Mouse (Mus musculus) midbrain, embryonic 14.5 days (tissue): ENCODE measurements at regions not wholly inside any gene's neighbourhood (a gene's known extent, or its start where the extent isn't known, plus 50 kb on each side); places are given as distances from the start of the nearest gene placed in this dataset.

Source experiments
- ATAC-seq: fragments of 200-750 bp; cut with Nextera tagmentation; 2 replicates; pipeline ENCODE4 v1.8.0; 2017; ENCODE audit warnings: moderate number of reproducible peaks, moderate library complexity; ENCODE audit not compliant: low FRiP score, low TSS enrichment
- DNase-seq: peaks from one replicate; pipeline ENCODE4 v3.0.0-alpha.2; 2015
- H3K27ac ChIP-seq: fragments of 300-500 bp; sonication (generic); replicated peaks from 2 replicates; pipeline ENCODE4 v1.5.1; 2014; ENCODE audit warnings: mild to moderate bottlenecking, low read depth, low read length, moderate library complexity
- H3K27me3 ChIP-seq: fragments of 300-500 bp; sonication (generic); 2 replicates; pipeline ENCODE4 v1.6.1; 2014; ENCODE audit warnings: low read length, control low read depth, mixed read lengths; ENCODE audit not compliant: control insufficient read depth, insufficient read depth
- H3K36me3 ChIP-seq: fragments of 300-500 bp; sonication (generic); 2 replicates; pipeline ENCODE4 v1.6.1; 2014; ENCODE audit warnings: low read length, control low read depth; ENCODE audit not compliant: control insufficient read depth, insufficient read depth
- H3K4me1 ChIP-seq: fragments of 300-500 bp; sonication (generic); 2 replicates; pipeline ENCODE4 v1.6.1; 2014; ENCODE audit warnings: mild to moderate bottlenecking, antibody characterized with exemption, low read length, control low read depth; ENCODE audit not compliant: control insufficient read depth, insufficient read depth
- H3K4me2 ChIP-seq: fragments of 300-500 bp; sonication (generic); 2 replicates; pipeline ENCODE4 v1.6.1; 2014; ENCODE audit warnings: mild to moderate bottlenecking, low read length, moderate library complexity
- H3K4me3 ChIP-seq: fragments of 300-500 bp; sonication (generic); replicated peaks from 2 replicates; pipeline ENCODE4 v1.5.1; 2014; ENCODE audit warnings: low read depth, low read length
- H3K9ac ChIP-seq: fragments of 300-500 bp; sonication (generic); replicated peaks from 2 replicates; pipeline ENCODE4 v1.6.1; 2014; ENCODE audit warnings: mild to moderate bottlenecking, low read length, moderate library complexity
- H3K9me3 ChIP-seq: fragments of 300-500 bp; sonication (generic); 2 replicates; pipeline ENCODE4 v1.6.1; 2016; ENCODE audit warnings: low read length, control low read depth, mixed read lengths; ENCODE audit not compliant: control insufficient read depth
- WGBS: fragments of 180-500 bp; shearing (Covaris S2); extraction: QIAGEN DNeasy Blood & Tissue Kit; methylation state at CpG from one replicate; pipeline ENCODE4 v1.1.7; 2014; 5-methylcytosine and 5-hydroxymethylcytosine counted together

DNA sequence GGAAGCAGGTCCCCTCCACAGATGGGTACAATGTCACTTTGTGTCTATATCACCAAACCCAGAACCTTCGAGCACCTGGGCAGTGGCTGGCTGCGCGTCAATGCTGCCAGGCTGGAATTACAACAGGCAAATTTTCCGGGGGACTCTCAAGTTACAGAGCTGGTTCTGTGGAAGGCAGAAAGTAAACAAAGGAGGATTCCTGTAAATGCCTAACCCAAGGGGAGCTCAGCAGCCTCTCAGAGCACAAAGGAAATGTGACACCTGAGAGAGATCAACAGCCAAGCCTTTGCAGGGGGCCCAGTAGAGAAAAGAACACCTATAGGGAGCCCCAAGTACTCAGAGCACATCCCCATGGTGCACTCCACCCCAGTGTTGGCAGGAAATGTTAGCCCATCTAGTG, 70.7 kb downstream of the Setd4 start:
- no peaks in the 10 kb centered on the region for H3K27me3 ChIP-seq
- no peaks in the 10 kb centered on the region for H3K4me1 ChIP-seq
- no peak overlapping the region for H3K27ac ChIP-seq
- DNase-seq, result no peak
- 26% methylated on average over 4 of the region's 4 CpGs for WGBS
- H3K4me3 ChIP-seq, result no peak overlapping the region
- no peaks in the 10 kb centered on the region for H3K9me3 ChIP-seq
- no peak overlapping the region for H3K9ac ChIP-seq
- H3K4me2 ChIP-seq, result no peak overlapping the region
- H3K36me3 ChIP-seq, result no peaks in the 10 kb centered on the region
- no peak for ATAC-seq

DNA sequence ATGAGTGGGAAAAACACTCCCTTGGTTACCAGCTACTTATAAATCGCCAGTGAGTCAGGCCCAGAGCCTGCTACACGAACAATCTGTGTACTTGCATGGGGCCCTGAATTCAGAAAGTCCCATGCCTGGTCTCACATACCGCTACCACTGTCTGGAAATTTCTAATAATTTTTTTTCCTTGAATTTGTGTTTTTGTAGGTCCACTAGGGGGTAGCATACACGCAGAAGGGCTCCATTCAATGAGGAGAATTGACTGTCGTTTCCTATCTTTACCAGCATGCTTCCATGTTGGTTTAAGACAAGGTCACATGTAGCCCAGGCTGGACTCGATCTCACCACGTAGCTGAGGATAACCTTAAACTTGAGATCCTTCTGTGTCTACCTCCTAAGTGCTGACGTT, 71.9 kb downstream of the Setd4 start:
- DNase-seq (no peak), ATAC-seq (no peak)
- Histone ChIP-seq H3K9me3 (no peaks in the 10 kb centered on the region), H3K27ac (no peak overlapping the region), H3K27me3 (no peaks in the 10 kb centered on the region), H3K4me2 (no peak overlapping the region), H3K9ac (no peak overlapping the region), H3K4me1 (no peaks in the 10 kb centered on the region), H3K4me3 (no peak overlapping the region), H3K36me3 (no peaks in the 10 kb centered on the region)
- WGBS, result 82% methylated on average over 8 of the region's 8 CpGs

DNA sequence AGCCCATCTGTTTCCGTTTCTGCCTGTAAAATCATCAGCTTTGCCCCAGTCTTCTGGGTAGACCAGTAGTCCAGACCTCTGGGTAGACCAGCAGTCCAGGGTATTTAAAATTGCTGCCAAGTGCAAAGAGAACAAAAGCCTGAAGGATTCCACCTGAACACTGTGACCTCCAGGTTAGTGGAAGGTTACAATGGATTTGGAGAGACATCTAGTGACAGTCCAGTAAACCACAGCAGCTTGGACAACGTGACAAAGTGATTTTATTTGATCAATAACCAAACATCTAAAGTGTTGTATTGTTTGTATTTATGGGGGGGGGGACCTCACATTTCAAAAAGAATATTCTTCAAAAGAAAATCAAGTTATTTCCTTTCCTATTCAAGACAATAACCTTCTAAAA, 81.4 kb downstream of the Setd4 start:
- no peak for ATAC-seq
- 72% methylated on average over 2 of the region's 2 CpGs for WGBS
- DNase-seq, result no peak
- no peak overlapping the region for H3K4me2 ChIP-seq
- no peak overlapping the region for H3K4me3 ChIP-seq
- H3K36me3 ChIP-seq, result no peaks in the 10 kb centered on the region
- no peaks in the 10 kb centered on the region for H3K4me1 ChIP-seq
- H3K27me3 ChIP-seq, result no peaks in the 10 kb centered on the region
- no peak overlapping the region for H3K27ac ChIP-seq
- no peak overlapping the region for H3K9ac ChIP-seq
- no peaks in the 10 kb centered on the region for H3K9me3 ChIP-seq

DNA sequence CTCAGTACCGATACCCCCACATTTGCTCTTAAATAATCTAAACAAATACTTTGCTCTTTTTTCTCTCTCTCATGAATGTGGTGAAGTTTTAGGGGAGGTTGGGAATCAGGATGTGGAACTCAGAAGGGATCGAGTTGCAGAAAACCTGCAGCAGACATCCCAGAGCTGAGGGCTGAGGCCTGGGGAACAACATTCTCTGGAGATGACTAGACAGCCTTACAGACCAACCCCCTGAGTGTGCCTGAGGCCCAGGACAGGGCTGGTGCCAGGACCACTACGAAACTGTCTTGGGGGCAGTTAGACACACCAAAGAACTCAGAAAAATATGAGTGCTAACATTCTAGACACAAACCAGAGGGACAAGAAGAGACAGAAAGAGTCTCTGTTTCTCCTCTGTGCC, 83.4 kb downstream of the Setd4 start:
- Histone ChIP-seq H3K27ac (no peak overlapping the region), H3K4me1 (no peaks in the 10 kb centered on the region), H3K4me2 (no peak overlapping the region), H3K27me3 (no peaks in the 10 kb centered on the region), H3K36me3 (no peaks in the 10 kb centered on the region), H3K9ac (no peak overlapping the region), H3K9me3 (no peaks in the 10 kb centered on the region), H3K4me3 (no peak overlapping the region)
- WGBS, result 84% methylated on average over 3 of the region's 3 CpGs
- ATAC-seq (no peak), DNase-seq (no peak)

DNA sequence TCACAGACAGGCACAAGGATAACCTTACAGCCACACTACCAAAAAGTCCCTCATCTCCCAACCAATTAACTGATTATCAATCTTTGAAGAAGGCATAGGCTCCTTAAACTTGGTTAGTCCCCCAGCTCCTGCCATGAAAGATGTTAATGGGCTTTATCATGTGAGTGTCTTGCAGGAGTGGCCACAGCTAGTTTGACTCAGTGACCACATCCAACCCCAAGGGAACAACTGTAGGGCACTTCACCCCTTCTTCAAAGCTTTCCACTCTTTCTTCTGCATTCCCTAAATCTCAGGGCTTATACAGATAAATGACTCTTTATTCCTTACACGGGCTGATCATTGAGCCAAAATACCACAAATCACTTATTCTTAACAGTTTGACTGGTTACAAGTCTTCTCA, 85.2 kb downstream of the Setd4 start:
- Histone ChIP-seq H3K27ac (no peak overlapping the region), H3K36me3 (no peaks in the 10 kb centered on the region), H3K9me3 (no peaks in the 10 kb centered on the region), H3K4me3 (no peak overlapping the region), H3K4me2 (no peak overlapping the region), H3K9ac (no peak overlapping the region), H3K27me3 (no peaks in the 10 kb centered on the region), H3K4me1 (no peaks in the 10 kb centered on the region)
- no peak for ATAC-seq
- no peak for DNase-seq
- 95% methylated on average over 1 of the region's 1 CpGs for WGBS

DNA sequence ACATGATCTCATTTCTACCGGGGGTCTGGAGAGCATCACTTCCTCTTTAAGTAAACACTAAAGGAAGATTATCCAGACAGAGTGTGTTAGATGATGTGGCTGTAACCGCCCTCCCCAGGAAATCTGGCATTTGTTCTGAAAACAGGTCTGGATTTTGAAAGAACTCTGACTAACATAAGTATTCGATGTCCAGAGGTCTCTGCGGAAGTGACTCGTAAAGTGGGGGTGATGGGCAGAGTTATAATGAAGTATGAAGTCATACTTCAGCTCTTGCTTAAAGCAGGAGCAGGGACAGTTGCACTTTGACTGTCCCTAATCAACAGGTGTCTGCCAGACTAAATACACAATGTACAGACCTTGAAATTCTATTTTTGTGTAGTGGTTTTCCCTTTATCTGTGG, 87.1 kb downstream of the Setd4 start:
- WGBS, result 88% methylated on average over 5 of the region's 5 CpGs
- no peak for ATAC-seq

DNA sequence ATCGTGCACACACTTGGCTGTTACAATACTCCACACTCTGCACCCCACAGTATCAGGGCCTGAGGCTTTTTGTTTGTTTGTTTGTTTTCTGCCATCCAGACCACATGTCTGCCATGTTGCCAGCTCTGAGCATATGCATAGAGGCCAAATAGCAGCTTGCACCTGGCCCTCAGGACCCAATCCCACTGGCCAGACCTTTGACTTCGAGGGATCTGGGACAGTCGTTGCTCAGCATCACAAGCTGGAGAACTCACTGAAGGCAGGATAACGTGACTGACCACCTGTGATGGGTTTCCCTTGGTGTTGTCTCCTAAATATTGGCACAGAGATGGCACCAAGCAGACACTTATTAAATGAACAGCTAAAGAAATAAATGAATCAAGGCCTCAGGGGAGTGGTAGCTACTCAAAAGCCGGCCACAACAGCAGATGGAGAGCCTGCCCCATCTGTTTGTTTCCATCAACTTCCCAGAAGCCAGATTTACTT, 88.4 kb downstream of the Setd4 start:
- no peak overlapping the region for H3K4me3 ChIP-seq
- no peak for ATAC-seq
- H3K27ac ChIP-seq, result no peak overlapping the region
- WGBS, result 63% methylated on average over 5 of the region's 5 CpGs
- H3K9me3 ChIP-seq, result no peaks in the 10 kb centered on the region
- H3K9ac ChIP-seq, result no peak overlapping the region
- no peaks in the 10 kb centered on the region for H3K4me1 ChIP-seq
- peak; percentile 17 for DNase-seq
- H3K4me2 ChIP-seq, result no peak overlapping the region
- H3K27me3 ChIP-seq, result no peaks in the 10 kb centered on the region
- no peaks in the 10 kb centered on the region for H3K36me3 ChIP-seq

More for the DNA sequence above, 87.1 kb downstream of the Setd4 start:
- H3K4me2 ChIP-seq, result no peak overlapping the region
- H3K4me3 ChIP-seq, result no peak overlapping the region
- no peak overlapping the region for H3K9ac ChIP-seq
- H3K4me1 ChIP-seq, result no peaks in the 10 kb centered on the region
- no peaks in the 10 kb centered on the region for H3K9me3 ChIP-seq
- H3K27me3 ChIP-seq, result no peaks in the 10 kb centered on the region
- no peak overlapping the region for H3K27ac ChIP-seq
- no peaks in the 10 kb centered on the region for H3K36me3 ChIP-seq
- DNase-seq, result no peak

DNA sequence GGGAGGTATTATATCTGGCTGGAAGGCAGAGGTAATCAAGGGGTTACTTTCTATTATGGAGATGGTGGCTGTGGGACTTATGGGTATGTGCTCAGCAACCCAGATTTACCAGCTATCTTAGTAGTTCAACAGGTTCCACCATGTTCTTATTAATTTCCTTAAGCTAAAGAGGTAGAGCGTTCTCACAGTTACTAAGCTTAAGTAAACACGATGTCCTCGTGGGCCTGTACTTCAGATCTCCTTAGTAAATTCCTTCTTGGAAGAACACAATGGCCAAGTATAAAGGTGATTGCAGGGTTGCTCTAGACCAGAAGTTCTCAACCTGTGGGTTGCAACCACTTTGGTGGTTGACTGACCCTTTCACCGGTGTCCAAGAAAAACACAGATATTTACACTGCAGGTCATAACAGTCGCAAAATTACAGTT, 90.2 kb downstream of the Setd4 start:
- Histone ChIP-seq H3K4me2 (no peak overlapping the region), H3K4me3 (no peak overlapping the region), H3K36me3 (no peaks in the 10 kb centered on the region), H3K9me3 (no peaks in the 10 kb centered on the region), H3K27me3 (no peaks in the 10 kb centered on the region), H3K4me1 (no peaks in the 10 kb centered on the region), H3K27ac (no peak overlapping the region), H3K9ac (no peak overlapping the region)
- ATAC-seq, result no peak
- WGBS, result 88% methylated on average over 5 of the region's 5 CpGs
- no peak for DNase-seq

DNA sequence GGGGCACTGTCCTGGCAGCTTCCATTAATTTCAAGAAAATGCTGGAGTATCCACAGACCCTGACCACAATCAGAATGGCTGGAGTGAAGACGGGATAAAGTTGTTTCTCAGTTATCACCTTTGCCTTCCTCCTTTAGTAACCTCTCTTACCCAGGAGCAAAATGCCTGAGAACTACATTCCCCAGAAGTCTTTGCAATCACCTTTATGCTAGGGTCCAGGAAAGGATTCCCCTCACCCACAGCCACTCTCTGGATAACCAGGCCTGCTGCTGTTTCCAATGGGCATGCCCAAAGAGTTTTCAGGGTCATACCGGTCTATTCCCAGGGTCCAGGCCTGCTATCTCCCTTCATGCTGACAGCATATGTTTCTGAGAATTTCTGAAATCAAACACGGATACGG, 91.9 kb downstream of the Setd4 start:
- ATAC-seq (no peak), DNase-seq (no peak)
- Histone ChIP-seq H3K4me2 (no peak overlapping the region), H3K9ac (no peak overlapping the region), H3K36me3 (no peaks in the 10 kb centered on the region), H3K27ac (no peak overlapping the region), H3K9me3 (no peaks in the 10 kb centered on the region; the same call in 1 of the 2 replicates), H3K27me3 (no peaks in the 10 kb centered on the region), H3K4me3 (no peak overlapping the region), H3K4me1 (no peaks in the 10 kb centered on the region)
- 84% methylated on average over 4 of the region's 4 CpGs for WGBS
